Mouse (Mus musculus): ENCODE data around the gene Pou5f1.

- TF ChIP-seq TAL1 (IDR thresholded peaks at IDR 0.05; ENCODE audit: low read length): no peak
- TF ChIP-seq GATA1 (IDR thresholded peaks at IDR 0.05; ENCODE audit: low read length): no peak
Observed at GRCm38 (mm10) chr17:35506881-35507280, 1.1 kb downstream of the Pou5f1 start.

Data from erythroblast, embryonic 14.5 days (primary cell).